Mouse (Mus musculus) cerebellum, postnatal 10 days (tissue): ENCODE results near the gene Cenps.
"Not testable (repeated sequence)": the region's sequence is repeated elsewhere in the genome, so short reads cannot be mapped to it uniquely, and the experiment has no call there.

Source experiments
- DNase-seq, 2 experiments: peaks; one replicate each; pipeline ENCODE4 v3.0.0; 2021; ENCODE audit warnings: mixed read lengths in 2 of 2

Cenps gene

GRCm38 (mm10) chr4:149136982-149137770, at the start of gene Cenps:
Gene Cenps, minus strand, starts transcription at chr4:149137629.
- peak; percentile 97 to 99 for DNase-seq

DNA sequence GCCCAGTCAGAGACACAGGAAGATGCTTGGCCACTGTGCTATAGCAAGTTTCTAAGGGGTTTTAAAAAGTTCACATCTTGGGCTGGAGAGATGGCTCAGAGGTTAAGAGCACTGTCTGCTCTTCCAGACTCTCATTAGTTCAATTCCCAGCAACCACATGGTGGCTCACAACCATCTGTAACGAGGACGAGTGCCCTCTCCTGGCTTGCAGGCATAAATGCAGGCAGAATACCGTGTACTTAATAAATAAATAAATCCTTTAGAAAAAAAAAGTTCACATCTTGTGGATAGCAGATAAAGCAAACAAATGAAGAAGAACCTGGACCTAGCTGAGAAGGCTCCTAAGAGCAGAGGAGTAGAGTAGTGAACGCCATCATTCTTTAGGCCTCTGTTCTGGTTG, 45.3 kb upstream of the Cenps start:
- DNase-seq = peak; percentile 37 to 40

DNA sequence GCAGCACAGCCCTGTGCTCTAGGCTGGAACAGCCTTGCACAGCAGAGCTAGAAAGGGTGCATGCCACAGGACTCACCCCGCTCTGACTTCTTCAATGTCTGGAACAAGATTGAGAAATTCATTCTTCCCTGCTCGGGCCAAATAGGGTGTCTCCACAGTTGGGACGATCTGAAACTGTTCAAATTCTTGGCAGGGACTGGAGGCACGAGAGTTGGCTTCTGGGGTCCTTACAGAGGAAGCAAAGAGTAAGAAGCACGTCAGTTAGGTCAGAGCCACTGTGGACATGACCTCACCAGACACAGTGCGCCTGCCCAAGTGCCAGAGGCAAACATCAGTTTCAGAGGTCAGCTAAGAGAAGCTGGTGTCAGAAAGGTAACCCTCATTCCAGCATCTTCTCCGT, 44.8 kb upstream of the Cenps start:
- no peak for DNase-seq

- no peak for DNase-seq
Observed at GRCm38 (mm10) chr4:149179573-149179972, 42.1 kb upstream of the Cenps start.

GRCm38 (mm10) chr4:149179160-149179559, 41.7 kb upstream of the Cenps start:
- DNase-seq = no peak

DNA sequence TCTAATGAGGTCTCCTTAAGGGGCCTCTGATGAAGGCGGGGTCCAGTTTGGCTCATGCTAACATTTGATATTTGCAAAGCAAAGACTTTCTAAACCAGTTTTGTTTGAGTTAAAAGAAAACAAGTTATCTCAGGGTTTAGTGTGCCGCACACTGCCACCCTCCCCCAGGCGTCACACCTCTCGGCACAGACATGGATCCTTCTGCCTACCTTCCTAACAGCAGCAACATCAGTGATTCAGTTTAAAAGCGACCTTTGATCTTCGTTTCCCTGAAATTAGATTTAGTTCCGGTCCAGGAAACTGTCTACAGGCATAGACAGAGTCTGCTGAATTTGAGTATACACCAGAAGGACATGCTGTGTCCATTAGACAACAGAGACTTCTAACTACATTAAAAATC, 40.9 kb upstream of the Cenps start:
- DNase-seq = no peak

DNA sequence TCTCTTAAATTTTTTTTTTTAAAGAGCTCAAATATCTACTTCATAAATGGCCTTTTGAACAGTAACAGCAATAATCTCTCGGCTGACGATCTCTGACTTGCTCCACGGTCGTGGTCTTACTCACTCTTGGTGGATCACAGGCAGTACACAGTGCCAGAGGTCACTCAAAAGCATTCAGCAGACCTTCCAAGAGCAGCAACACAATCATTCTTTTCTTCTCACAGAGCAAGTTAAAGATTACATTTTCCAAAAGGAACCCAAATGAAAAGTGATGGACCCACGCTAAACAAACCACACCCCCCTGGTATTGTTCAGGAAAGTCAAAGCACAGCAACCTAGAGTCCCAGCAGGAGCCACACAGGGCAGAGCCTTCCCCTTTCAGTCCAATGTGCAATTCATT, 39.6 kb upstream of the Cenps start:
- no peak for DNase-seq

GRCm38 (mm10) chr4:149176645-149177044, 39.2 kb upstream of the Cenps start:
- DNase-seq = no peak

DNA sequence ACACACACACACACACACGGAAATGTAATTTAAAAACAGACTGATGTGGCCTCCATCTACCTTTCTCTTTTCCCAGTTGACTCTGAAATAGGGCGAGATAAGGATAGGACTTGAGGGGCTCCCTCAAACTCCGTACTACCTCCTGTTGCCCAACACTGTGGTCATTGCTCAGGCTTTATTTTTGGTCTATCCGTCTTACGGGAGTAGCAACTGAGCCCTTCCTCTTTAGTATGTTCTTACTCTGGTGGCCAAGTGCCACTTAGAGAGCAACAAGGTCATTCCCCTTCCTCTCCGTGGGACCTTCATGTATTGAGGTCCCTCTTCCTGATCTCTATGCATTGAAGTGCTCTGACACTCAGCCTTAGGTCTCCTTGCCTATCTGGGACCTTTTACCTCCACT, 36.2 kb upstream of the Cenps start:
- DNase-seq = no peak

DNA sequence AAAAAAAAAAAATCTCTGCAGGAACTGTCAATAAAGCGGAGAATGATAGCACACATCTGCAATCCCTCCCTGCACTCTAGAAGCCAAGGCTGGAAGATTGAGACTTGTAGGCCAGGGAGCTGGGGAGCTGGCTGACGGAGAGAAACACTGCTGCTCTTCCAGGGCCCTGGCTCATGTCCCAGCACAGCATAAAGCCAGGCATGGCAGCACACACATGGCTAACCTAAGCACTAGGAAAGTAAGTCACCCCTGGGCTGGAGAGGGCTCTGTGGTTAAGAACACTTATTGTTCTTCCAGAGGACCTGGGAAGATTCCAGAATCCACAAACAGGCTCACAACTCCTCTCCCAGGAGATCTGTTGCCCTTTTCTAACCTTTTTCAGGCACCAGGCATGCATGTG, 35.2 kb upstream of the Cenps start:
- peak; percentile 56 to 71 for DNase-seq

DNA sequence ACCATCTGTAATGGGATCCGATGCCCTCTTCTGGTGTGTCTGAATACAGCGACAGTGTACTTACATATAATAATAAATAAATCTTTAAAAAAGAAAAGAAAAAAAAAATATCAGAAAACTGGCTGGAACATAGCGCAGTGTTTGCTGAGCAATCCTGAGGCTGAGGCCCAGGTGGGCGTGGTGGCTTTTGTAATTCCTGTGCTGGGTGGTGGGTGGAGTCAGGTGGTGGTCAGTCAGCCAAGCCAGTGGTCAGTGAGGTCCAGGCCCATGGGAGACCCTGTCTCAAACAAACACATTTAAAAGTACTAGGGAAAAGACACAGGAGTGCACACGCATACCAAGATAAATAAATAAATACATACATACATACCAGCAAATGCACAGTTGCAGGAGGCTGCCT, 34.7 kb upstream of the Cenps start:
- DNase-seq = no peak

- DNase-seq = no peak
Observed at GRCm38 (mm10) chr4:149171581-149171981, 34.2 kb upstream of the Cenps start.

DNA sequence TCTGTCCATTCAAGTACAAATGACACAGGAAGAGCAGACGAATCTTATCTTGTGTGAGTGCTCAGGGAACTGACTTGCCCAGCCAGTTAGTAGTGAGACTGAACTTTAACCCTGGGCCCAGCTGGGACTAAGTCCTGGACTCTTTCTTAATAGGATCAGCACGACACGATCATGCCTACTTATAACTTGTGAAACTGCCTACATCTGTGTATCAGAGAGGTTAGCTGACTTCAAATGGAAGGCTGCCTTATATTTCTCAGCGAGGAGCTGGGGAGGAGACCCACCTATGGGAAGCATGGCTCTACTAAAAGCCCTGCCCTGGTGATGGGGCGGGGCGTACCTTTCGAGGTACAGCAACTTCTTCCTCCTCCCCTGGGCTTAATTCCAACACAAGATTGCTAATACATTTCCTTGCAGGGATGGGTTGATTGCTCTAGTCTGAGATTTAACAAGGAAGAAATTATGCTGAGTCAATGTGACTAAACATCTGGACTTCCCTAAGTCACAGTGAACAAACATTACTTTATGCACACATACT, 33.0 kb upstream of the Cenps start:
- DNase-seq = no peak

- DNase-seq = not testable (repeated sequence)
Observed at GRCm38 (mm10) chr4:149169926-149170325, 32.5 kb upstream of the Cenps start.

DNA sequence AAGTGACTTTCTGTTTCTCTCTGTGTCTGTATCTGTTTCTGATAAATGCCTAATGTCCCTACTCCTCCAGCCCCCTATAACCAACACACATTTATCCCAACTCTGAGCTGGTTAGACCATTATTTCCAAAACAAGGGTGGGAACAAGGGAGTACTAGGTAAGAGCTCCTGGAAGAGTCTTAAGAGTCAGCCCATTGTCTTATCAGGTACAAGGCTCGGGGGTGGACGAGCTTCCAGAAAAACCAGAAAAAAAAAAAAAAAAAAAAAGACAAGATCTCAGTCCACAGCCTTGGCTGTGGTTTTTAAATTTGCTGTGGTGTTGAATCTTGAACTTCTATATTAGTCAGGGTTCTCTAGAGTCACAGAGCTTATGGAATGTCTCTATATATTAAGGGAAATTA, 30.6 kb upstream of the Cenps start:
- no peak for DNase-seq

DNA sequence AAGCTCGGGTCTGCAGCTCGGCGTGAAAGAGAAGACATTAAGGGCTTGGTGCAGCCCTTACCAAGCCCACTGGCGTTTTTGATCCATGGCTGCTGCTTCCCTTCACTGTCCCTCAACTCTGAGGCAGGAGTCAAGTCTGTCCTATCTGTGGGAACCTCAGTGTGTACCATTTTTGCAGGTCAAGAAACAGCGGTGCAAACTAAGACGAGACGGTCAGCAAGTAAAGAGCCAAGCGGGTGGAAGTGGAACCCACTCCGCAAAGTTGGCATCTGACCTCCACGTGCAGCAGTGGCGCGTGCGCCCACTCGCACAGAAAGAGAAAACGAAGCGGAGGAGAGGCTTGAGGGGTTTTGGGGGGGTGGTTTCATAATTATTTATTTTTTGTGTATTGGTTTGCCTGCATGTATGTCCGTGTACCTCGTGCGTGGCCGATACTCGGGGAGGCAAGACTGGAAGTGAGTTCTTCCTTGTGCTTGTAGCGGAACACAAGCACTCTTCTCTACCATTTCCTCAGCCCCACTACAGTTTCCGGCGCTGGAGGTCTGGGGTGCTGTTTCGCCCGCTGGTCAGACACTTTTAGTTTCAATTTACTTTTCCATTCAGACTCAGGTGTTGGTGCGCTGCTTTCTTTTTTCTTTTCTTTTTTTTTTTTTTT, 29.7 kb upstream of the Cenps start:
- DNase-seq = peak in 1 of 2 experiments; percentile 40

- peak; percentile 98 for DNase-seq
Observed at GRCm38 (mm10) chr4:149166215-149166946, 29.0 kb upstream of the Cenps start, which contains the start of gene Pgd. Gene Pgd, minus strand, starts transcription at chr4:149166771.

- no peak for DNase-seq
Observed at GRCm38 (mm10) chr4:149164150-149164549, 26.7 kb upstream of the Cenps start.

DNA sequence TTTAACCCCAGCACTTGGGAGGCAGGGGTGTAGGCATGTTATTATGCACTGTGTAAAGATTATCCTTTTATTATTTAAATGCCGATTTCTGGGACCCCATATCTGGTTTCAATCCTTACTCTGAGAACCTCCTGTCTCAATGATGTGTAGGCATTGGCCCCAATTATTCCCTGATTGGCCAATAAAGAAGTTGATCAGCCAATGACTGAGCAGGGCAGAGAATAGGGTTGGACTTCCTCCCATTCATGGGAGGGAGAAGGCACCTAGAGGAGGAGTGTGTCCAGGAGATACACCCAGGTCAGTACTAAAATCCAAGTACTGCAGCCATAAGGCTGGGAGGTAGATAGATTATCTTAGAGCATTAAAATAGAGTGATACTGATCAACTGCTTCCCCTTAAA, 25.8 kb upstream of the Cenps start:
- no peak for DNase-seq

DNA sequence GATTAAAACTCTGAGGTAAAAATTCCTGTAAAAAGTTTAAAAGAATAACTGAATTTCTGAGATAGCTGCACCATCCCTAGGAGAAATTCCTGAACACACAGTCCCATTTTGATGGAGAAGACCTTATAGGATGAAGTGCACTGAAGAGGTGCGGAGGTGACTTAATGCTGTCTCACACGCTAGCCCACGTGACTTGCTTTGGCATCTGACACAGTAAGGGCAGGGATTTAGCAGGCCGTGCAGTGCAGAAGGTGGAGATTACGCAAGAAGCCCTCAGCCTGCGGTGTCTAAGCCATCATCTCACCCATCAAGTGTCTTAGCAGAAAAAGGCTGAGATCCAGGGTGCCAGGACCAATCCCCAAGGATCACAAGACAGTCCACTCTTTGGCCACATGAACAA, 23.7 kb upstream of the Cenps start:
- no peak for DNase-seq

DNA sequence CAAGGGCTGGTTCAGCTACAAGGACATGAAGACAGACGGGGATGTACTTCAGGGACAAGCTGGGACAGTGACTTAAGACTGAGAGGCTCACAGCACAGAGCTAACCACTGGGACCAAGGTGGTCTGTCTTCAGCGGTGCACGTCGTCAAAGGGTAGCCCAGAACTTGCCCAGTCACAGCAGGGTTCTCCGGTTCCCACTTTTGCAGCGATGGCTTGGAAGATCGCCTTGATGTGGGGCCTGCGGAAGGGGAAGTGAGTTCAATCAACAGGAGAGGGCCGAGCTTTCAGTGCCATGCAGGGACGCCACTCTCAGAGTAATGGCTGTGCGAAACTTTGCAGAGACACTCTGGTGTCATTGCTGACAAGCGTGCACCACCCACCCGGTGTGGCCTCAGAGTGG, 22.5 kb upstream of the Cenps start:
- no peak for DNase-seq

DNA sequence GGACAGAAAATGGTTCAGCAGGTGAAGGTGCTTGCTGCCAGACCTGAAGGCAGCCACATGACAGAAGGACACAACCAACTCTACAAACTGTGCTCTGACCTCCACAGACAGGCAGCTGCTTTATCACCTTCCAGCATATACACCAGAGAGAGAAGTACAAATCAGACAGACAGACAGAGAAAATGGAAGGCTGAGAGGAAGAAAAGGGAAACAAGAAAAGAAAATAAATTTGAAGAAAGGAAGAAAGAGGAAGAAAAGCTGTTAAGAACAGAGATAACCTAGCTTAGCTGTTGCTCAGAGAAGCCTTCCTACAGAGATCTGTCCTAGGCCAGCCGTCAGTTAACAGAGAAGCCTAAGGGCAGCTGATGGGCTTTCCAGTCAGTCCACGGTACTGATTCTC, 21.8 kb upstream of the Cenps start:
- no peak for DNase-seq

DNA sequence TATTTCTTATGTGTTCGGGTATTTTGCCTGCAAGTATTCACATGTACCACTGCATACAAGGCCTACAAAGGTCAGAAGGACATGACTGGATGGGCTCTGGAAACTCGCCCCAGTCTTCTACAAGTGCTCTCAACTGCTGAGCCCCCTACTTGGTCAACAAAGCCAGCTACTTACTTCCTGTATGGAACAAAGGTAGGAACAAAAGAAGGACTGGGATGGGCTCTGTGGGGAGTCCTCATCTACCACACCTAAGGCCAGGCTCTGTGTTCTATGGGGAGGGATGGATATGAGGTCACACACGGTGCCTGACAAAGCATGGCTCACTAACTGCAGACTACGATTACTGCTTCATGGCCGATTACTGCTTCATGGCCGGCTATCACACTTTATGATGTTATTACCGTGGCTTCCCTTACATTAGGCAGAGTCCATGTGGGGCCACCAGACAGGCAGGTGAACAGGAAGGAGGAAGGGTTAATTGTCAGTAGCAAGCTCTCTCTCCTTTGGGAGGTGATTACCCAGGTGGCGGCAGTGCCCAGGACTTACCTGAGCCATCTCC, 20.1 kb upstream of the Cenps start:
- DNase-seq = no peak
